ENCODE assay signal across 12 mouse cellular contexts in the genomic region with DNA sequence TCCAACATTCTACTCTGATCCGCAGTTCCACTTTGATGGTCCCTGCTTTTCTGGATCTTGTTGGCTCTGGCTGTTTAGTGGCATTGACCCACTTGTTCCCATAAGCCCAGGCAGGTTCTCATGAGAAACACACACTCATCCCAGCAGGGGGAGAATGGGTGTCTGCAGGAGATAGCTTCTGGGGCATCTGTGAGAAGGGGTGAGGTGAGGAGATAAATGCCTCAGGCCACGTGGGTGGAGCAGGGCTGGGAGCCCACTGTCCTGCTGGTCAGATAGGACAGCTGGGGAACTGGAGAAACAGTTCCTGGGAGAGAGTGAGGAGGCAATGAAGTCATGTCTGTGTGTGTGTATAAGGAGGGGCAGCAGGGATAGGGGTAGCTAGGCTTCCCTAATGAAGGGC. TPM values are rescaled to one million over a fixed set of nuclear protein-coding genes. Genes with fewer than 3 reads are reported as not detected.
DNase-seq lines count a peak whose midpoint lies in the region; ATAC-seq and TF ChIP-seq lines count a peak whose summit lies in the region.
"Had no signal": no experiment of that assay in that cellular context is flagged by ENCODE, and none has a peak within 500 bp of the region (broad histone marks: within the 10 kb centered on the region; RNA-seq: fewer than 3 reads in every experiment).

No protein-coding gene starts in this region.

- no peak overlapping the region for H3K4me3 ChIP-seq in lung, postnatal 0 days (ENCODE audit: low read depth, low read length)
- no peak overlapping the region for H3K4me3 ChIP-seq in lung, adult 2 months (replicated peaks; ENCODE audit: extremely low read depth, low read depth, low read length)
- H3K4me3 ChIP-seq in embryonic facial prominence, embryonic 12.5 days, result no peak overlapping the region
- H3K4me3 ChIP-seq in liver, embryonic 15.5 days (replicated peaks), result peak overlapping the region; percentile 36
- no peak overlapping the region for H3K4me3 ChIP-seq in stomach, embryonic 16.5 days (replicated peaks; ENCODE audit: low read length)
- H3K4me3 ChIP-seq: embryonic facial prominence, embryonic 13.5 days; limb, embryonic 13.5 days had no signal

- no peak for TF ChIP-seq EP300 in lung, postnatal 0 days (IDR thresholded peaks at IDR 0.05)

- no peak overlapping the region for H3K27ac ChIP-seq in lung, postnatal 0 days (ENCODE audit: low read length)
- peak overlapping the region; percentile 9; the same call in 1 of the 2 replicates for H3K27ac ChIP-seq in embryonic facial prominence, embryonic 12.5 days
- H3K27ac ChIP-seq in liver, embryonic 15.5 days (replicated peaks), result peak overlapping the region; percentile 87
- H3K27ac ChIP-seq in stomach, embryonic 16.5 days (ENCODE audit: low read length), result no peak overlapping the region
- H3K27ac ChIP-seq: embryonic facial prominence, embryonic 13.5 days had no signal

- no peak for TF ChIP-seq CTCF in lung, postnatal 0 days (IDR thresholded peaks at IDR 0.05)
- TF ChIP-seq CTCF in lung, adult 2 months (IDR thresholded peaks at IDR 0.05; ENCODE audit: insufficient read depth, low read length), result no peak

- no peak for TF ChIP-seq POLR2A in lung, adult 2 months (IDR thresholded peaks at IDR 0.05; ENCODE audit: borderline replicate concordance, extremely low read depth, low read depth, low read length)

- no peak overlapping the region for H3K4me2 ChIP-seq in lung, postnatal 0 days (replicated peaks; ENCODE audit: low read depth, low read length)
- H3K4me2 ChIP-seq in embryonic facial prominence, embryonic 12.5 days (replicated peaks), result no peak overlapping the region
- peak overlapping the region; percentile 64 for H3K4me2 ChIP-seq in liver, embryonic 15.5 days
- H3K4me2 ChIP-seq in stomach, embryonic 16.5 days (ENCODE audit: low read depth, low read length), result no peak overlapping the region
- H3K4me2 ChIP-seq: embryonic facial prominence, embryonic 13.5 days; limb, embryonic 13.5 days had no signal

- H3K36me3 ChIP-seq in lung, postnatal 0 days (ENCODE audit: insufficient read depth, low read length), result no peaks in the 10 kb centered on the region
- peaks cover 6% of the 10 kb centered on the region; the same call in 1 of the 2 replicates for H3K36me3 ChIP-seq in embryonic facial prominence, embryonic 12.5 days
- H3K36me3 ChIP-seq in liver, embryonic 15.5 days (replicated peaks), result no peaks in the 10 kb centered on the region
- H3K36me3 ChIP-seq in stomach, embryonic 16.5 days (ENCODE audit: control insufficient read depth, insufficient read depth, low read length), result no peaks in the 10 kb centered on the region

- H3K9me3 ChIP-seq in lung, postnatal 0 days (ENCODE audit: low read length), result no peaks in the 10 kb centered on the region
- H3K9me3 ChIP-seq in embryonic facial prominence, embryonic 12.5 days, result no peaks in the 10 kb centered on the region
- no peaks in the 10 kb centered on the region for H3K9me3 ChIP-seq in liver, embryonic 15.5 days (replicated peaks)
- H3K9me3 ChIP-seq in stomach, embryonic 16.5 days (replicated peaks; ENCODE audit: control insufficient read depth, low read length), result no peaks in the 10 kb centered on the region
- H3K9me3 ChIP-seq: embryonic facial prominence, embryonic 13.5 days; limb, embryonic 13.5 days had no signal

- peak; percentile 11 for DNase-seq in lung, postnatal 0 days (ENCODE audit: low spot score)
- no peak for DNase-seq in lung, adult 2 months
- DNase-seq in adrenal gland, postnatal 4 days (ENCODE audit: low spot score in 2 of 2), result no peak
- DNase-seq in gastrocnemius, postnatal 4 days (ENCODE audit: low spot score in 2 of 2), result no peak
- no peak for DNase-seq in right cerebral cortex, postnatal 10 days (ENCODE audit: low spot score in 2 of 2)
- DNase-seq: gastrocnemius, postnatal 10 days; right cerebral cortex, postnatal 14 days had no signal

- H3K27me3 ChIP-seq in lung, postnatal 0 days (replicated peaks; ENCODE audit: insufficient read depth, low read length), result no peaks in the 10 kb centered on the region
- peaks cover 18% of the 10 kb centered on the region for H3K27me3 ChIP-seq in embryonic facial prominence, embryonic 12.5 days
- no peaks in the 10 kb centered on the region for H3K27me3 ChIP-seq in liver, embryonic 15.5 days
- peaks cover 1% of the 10 kb centered on the region for H3K27me3 ChIP-seq in stomach, embryonic 16.5 days (ENCODE audit: control insufficient read depth, insufficient read depth, low read length)

- ATAC-seq in lung, postnatal 0 days, result peak; percentile 24; the same call in 1 of the 2 replicates
- ATAC-seq in embryonic facial prominence, embryonic 12.5 days (ENCODE audit: insufficient number of reproducible peaks, insufficient read depth, low FRiP score, low TSS enrichment), result no peak
- ATAC-seq in liver, embryonic 15.5 days (ENCODE audit: insufficient read depth), result peak; percentile 96
- ATAC-seq in stomach, embryonic 16.5 days (ENCODE audit: insufficient read depth, low FRiP score), result peak; percentile 59

- no peaks in the 10 kb centered on the region for H3K4me1 ChIP-seq in lung, postnatal 0 days (ENCODE audit: insufficient read depth, low read depth, low read length)
- no peaks in the 10 kb centered on the region for H3K4me1 ChIP-seq in lung, adult 2 months (ENCODE audit: control insufficient read depth, insufficient read depth, low read length)
- H3K4me1 ChIP-seq in embryonic facial prominence, embryonic 12.5 days, result no peaks in the 10 kb centered on the region
- H3K4me1 ChIP-seq in liver, embryonic 15.5 days (replicated peaks), result peaks cover 66% of the 10 kb centered on the region
- H3K4me1 ChIP-seq in stomach, embryonic 16.5 days (ENCODE audit: control insufficient read depth, insufficient read depth, low read length), result 0 out of 2 replicates have a peak, but pooled peaks cover 3% of the 10 kb centered on the region

- WGBS in lung, postnatal 0 days, result 50% methylated on average over 2 of the region's 2 CpGs
- WGBS in lung, adult 2 months, result 57% methylated on average over 2 of the region's 2 CpGs
- WGBS in embryonic facial prominence, embryonic 12.5 days, result 54% methylated on average over 2 of the region's 2 CpGs
- 35% methylated on average over 2 of the region's 2 CpGs for WGBS in liver, embryonic 15.5 days (ENCODE audit: insufficient replicate concordance)
- 49% methylated on average over 2 of the region's 2 CpGs for WGBS in stomach, embryonic 16.5 days

- no peak overlapping the region for H3K9ac ChIP-seq in lung, postnatal 0 days (replicated peaks; ENCODE audit: low read depth)
- H3K9ac ChIP-seq in embryonic facial prominence, embryonic 12.5 days, result no peak overlapping the region
- peak overlapping the region; percentile 51 for H3K9ac ChIP-seq in liver, embryonic 15.5 days
- no peak overlapping the region for H3K9ac ChIP-seq in stomach, embryonic 16.5 days (ENCODE audit: low read length)
- H3K9ac ChIP-seq: embryonic facial prominence, embryonic 13.5 days; limb, embryonic 13.5 days had no signal

RNA-seq across cellular contexts. Expression of gene Asb1, which starts 6.9 kb away (rescaled TPM):
- polyA plus RNA-seq in lung, postnatal 0 days (2015; fragmentation: Nextera tagmentation; extraction: Ambion mirVana), result 4.2 and 4.6 TPM in 2 replicates
- polyA plus RNA-seq in lung, adult 2 months (2012; rRNA removed), result 8.7 and 10.9 TPM in 2 replicates
- polyA plus RNA-seq in embryonic facial prominence, embryonic 12.5 days (2016; fragmentation: Nextera tagmentation; extraction: Ambion mirVana), result 9.0 and 9.2 TPM in 2 replicates
- 10.2 and 13.4 TPM in 2 replicates for polyA plus RNA-seq in liver, embryonic 15.5 days (2015; fragmentation: Nextera tagmentation; extraction: Ambion mirVana)
- 3.8 and 5.2 TPM in 2 replicates for polyA plus RNA-seq in stomach, embryonic 16.5 days (2015; fragmentation: Nextera tagmentation; extraction: Ambion mirVana)
- 10 to 100 TPM; 19.0 to 25.7 TPM for total RNA-seq in adrenal gland, postnatal 4 days (2021)
- 10 to 100 TPM; 14.2 to 18.1 TPM for total RNA-seq in gastrocnemius, postnatal 4 days (2021)

RNA-seq across cellular contexts. Expression of gene Traf3ip1, which starts 39.0 kb away (rescaled TPM):
- 11.0 and 11.2 TPM in 2 replicates for polyA plus RNA-seq in lung, postnatal 0 days (2015; fragmentation: Nextera tagmentation; extraction: Ambion mirVana)
- 16.1 and 20.2 TPM in 2 replicates for polyA plus RNA-seq in lung, adult 2 months (2012; rRNA removed)
- 12.4 and 14.1 TPM in 2 replicates for polyA plus RNA-seq in embryonic facial prominence, embryonic 12.5 days (2016; fragmentation: Nextera tagmentation; extraction: Ambion mirVana)
- polyA plus RNA-seq in liver, embryonic 15.5 days (2015; fragmentation: Nextera tagmentation; extraction: Ambion mirVana), result 1.8 and 2.1 TPM in 2 replicates
- 7.3 and 7.9 TPM in 2 replicates for polyA plus RNA-seq in stomach, embryonic 16.5 days (2015; fragmentation: Nextera tagmentation; extraction: Ambion mirVana)
- 10 to 100 TPM; 10.5 to 12.6 TPM for total RNA-seq in adrenal gland, postnatal 4 days (2021)
- 1 to 10 TPM; 4.4 to 4.5 TPM for total RNA-seq in gastrocnemius, postnatal 4 days (2021)

Comparison
In these comparisons a context has a peak if more than half of its experiments do, and no peak if none do; other contexts are left out.
1. H3K27ac ChIP-seq: peak in embryonic facial prominence, embryonic 12.5 days (single experiment) and liver, embryonic 15.5 days (single experiment); none in lung, postnatal 0 days (single experiment) and stomach, embryonic 16.5 days (single experiment).